Mouse (Mus musculus): Measurements from ENCODE around the gene Uqcr10. TPM values are rescaled to one million over a fixed set of nuclear protein-coding genes. Genes with fewer than 3 reads are reported as not detected.

Gene Uqcr10
- total RNA-seq (2022): 1,000 to 10,000 TPM; 1,379 to 1,599 (median 1,505) TPM

DNA sequence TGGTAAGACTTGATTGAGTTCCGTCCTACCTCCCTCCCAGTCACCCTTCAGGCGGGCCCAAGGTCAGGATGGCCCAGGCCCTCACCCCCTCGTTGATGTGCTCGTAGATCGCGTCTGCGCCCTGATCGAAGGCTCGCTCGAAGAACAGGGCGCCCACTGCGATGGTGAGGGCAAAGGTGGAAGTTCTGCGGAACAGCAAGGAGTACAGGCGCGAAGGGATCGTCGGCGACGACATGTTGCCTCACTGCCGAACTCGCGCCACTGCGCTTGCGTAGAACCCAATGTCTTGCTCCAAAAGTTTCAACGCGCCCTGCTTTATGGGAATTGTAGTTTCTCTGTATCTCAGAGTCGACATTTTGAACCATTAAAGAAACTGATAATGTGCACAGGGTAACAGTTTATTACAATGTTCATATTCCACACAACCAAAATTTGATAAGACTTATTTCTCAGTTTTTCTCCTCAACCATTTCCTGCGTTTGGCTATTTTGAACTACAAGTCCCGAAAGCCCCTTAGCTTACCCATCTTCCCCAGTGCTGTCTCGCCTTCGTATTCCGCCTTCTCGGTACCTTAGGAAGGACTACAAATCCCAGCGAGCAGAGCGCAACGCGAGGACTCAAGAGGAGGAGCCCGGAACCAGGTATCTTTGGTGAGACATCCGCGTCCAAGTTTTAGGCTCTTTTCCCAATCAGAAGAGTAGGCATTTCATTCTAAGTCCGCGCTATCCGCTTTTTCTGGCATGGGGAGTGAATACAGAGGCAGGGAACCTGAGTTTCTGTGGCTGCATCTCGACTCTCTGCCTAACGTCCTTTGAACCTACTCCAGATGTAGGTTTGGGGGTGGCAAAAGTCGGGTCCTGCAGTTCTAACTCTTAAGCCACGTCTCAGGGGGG lies at the start of gene Uqcr10, which contains the start of gene Zmat5:
Uqcr10 (minus strand) TSS at position 271 of the 893 bp plus-strand sequence.
Zmat5 (plus strand) TSS at position 607 of the 893 bp plus-strand sequence.
- DNase-seq (ENCODE audit: low spot score): peak; percentile 92

DNA sequence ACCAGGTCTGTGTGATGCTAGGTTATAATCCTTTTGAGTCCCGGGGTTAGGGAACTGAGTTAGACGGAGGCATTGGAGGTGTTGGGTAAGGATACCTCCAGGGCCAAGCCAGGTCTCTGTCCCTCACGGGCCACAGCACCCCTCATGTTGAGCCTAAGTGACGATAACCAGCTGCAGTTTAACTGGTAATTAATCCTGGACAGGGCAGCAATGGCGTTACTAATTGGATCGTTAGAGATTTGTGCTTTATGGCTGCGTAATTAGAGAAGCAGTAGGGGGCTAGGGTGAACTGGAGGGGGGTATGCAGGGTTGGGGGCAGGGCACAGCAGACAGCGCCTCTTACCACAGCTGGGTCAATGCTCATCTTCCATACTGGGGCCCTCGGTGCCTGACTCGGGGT lies 48.7 kb upstream of the Uqcr10 start:
- no peak for DNase-seq (ENCODE audit: low spot score)

DNA sequence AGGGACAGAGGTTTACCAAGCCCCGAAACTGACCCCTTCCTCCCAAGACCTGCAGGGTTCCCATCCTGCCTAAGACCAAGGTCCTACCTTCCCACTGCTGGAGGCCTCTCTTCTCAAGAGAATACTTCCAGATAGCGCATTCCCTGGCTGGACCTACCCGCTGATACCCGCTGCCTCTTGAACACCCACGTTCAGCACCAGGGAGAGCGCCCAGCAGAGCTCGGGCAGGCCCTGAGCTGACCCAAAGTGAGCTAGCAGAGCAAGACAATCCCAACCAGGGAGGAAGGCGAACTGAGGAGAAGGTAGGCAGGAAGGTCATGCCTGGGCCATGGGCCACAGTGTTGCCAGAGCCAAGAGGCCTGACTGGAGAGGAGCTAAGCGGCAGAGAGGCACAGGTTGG lies 46.1 kb upstream of the Uqcr10 start:
- no peak for DNase-seq (ENCODE audit: low spot score)

DNA sequence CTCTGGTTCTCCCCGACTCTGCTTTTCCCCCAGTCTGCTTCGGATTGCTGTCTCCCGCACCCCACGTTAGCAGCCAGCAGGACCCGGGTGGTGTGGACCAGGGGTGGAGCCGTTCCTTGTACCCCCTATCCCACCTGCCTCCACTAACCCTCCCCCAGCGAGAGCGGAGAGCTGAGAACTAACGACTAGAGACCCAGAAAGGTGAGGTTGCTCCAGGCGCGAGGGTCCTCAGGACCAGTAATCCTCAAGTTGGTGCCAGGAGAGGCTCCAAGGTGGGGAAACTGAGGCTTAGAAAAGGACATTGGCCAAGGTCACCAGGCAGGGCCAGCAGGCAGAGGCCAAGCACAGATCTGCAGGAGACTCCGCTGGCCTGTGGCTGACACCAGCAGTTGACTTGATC lies 43.1 kb upstream of the Uqcr10 start:
- no peak for DNase-seq (ENCODE audit: low spot score)

DNA sequence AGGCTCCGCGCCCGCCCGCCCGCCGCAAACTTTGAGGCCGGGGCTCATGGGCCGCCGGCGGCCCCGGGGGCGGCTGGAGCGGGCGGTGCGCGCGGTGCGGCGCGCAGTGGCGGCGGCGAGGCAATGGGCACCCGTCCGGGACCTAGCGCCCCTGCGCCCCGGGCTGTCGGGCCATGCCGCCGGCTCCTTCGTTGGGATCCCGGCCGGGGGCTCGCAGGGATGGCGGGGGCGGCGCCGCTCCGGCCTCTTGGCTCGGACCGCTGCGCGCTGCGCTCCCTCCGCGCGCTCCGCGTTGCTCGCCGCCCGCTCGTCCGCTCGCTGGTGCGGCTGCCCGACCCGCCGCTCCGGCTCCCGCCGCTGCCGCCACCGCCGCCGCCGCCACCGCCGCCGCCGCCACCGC lies 42.6 kb upstream of the Uqcr10 start, which contains the start of gene Cabp7:
Cabp7 (minus strand) TSS at position 46 of the 400 bp plus-strand sequence.
- no peak for DNase-seq (ENCODE audit: low spot score)

DNA sequence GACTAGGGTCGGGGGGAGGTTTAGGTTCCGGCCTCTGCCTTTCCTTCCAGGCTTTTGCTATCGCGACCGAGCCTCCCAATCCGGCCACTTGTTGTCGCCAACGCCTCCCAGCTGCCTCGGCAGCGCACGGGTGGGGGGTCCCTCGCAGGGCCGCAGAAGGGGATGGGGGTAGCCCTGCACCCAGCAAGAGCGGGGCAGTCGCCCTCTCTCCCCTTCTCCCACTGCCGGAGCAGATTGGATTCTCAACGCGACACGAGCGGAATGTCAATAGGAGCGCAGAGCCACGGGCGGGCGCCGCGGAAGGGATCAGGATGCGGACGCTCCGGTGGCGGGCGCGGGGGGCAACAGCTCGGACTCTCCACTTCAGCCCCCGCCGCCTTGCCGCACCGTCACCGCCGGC lies 41.8 kb upstream of the Uqcr10 start:
- DNase-seq (ENCODE audit: low spot score): no peak

DNA sequence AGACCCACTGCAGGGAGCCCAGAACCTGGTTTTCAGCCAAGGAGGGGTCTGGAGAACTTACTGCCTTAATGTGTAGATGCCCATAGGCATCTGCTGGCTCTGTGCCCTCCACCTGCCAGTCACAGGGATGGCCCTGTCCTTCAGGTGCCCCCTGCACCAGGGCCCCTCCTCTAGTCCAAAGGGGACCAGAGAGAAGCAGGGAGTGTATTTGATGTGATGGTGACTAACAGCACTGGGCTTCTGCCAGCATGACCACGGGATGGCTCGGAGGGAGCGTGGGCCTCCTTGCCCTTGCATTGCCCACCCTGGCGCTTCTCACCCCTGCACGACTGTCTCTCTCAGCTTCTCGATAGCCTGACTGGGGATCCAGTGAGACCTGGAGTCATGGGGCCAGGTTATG lies 40.5 kb upstream of the Uqcr10 start:
- DNase-seq (ENCODE audit: low spot score): no peak

DNA sequence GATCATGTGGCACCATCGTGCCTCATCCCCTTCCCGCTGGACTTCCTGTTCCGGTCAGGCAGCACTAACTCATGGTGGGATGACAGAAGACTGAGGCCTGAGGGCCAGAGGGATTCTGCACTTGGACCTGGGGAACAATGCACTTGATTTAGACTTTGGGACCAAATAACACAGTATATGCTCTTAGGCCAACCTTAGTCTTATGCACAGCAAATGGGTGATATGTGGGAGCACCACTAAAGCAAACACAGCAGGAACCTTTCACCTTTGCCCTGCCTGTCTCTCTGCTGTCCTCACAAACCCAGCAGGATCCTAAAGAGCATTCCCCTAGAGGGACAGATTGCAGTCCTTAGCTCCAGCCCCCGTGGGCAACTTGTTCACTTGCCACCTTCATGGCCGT lies 36.6 kb upstream of the Uqcr10 start:
- no peak for DNase-seq (ENCODE audit: low spot score)

DNA sequence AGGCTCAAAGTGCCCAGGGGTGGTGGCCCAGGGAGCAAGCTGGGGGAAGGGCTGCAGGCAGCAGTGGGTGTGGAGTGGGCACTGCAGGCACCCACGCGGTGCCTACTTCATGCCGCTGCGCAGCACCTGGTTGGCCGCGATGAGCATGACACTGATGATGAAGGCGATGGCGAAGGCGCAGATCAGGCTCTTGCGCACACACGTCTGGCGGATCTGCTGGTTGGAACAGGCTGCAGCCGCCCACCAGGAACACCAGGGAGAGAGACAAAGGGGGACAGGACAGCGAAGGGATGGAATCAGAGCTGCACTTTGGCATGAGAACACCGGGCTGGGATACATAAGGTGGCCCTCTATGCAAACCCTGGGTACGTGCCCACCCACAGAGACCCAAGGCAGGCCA lies 34.6 kb upstream of the Uqcr10 start:
- no peak for DNase-seq (ENCODE audit: low spot score)

DNA sequence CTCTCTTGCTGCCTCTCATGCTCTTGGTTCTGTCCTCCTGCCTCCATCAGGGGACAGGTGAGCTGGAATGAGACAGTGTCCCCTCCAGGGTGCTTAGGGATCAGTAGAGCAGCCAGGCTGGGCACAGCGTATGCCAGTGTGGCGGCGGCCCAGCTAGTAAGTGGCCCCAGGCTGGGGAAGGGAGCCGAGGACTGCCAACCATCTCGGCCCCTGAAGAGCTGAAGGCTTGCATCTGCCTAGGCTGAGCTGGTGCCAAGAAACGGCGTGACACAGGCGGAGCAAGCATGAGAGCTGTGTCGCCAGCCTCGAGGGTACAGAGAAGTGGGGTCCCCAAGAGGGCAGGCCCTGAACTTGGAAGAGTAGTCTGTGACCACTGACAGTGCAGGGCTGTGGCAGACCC lies 33.5 kb upstream of the Uqcr10 start:
- no peak for DNase-seq (ENCODE audit: low spot score)

DNA sequence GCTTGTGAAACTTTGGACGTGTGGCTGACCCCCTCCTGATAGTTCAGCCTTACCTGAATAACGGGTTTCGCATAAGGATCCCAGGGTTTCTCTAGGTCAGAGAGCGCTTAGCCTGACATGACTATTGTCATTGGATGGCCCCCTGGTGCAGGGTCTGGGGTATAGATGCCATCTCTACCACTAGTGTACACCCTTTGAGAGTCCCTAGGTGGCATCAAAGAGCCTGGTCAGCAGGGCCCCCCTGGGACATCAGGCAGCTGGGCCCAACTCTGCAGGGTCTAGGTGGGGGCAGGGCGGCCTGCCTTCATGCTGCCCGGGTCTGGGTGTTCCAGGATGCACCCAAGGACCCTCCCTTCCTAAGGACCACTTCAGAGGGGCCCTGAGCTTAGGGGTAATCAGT lies 32.2 kb upstream of the Uqcr10 start:
- no peak for DNase-seq (ENCODE audit: low spot score)

DNA sequence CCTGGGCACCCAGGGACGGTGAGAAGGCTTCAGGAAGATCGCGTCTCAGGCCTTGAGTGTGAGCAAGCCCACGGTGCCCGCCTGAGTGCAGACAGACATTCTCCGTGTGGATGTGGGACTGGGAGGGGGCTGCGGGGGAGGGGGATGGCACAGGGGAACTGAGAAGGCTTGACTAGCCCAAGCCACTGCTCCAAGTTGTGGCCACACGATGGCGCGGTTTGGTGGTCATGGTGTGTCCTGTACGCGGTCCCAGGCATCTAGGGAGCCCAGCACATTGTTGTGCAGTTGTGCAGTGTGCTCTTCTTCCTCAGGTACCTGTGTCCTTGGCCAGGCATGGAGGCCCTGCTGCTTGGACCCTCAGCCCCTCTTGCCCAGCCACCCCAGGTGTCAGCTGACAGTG lies 30.0 kb upstream of the Uqcr10 start:
- no peak for DNase-seq (ENCODE audit: low spot score)

DNA sequence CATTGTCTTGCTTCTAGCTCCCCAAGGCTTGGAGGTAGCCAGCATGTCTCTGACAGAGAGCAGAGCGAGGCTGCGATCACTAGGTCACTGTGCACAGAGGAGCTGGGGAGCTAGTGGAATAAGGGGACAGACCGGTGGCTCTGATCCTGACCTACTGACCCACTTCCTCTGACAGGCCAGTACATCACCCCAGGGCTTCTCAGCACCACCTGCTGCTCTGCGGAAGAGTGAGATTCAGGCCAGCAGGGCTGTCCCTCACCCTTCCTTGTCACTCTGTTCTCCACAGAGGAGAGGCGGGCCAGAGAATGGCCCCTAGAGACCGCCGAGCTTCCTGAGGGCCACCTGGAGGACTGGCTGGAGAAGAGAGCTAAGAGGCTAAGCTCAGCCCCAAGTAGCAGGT lies 27.6 kb upstream of the Uqcr10 start:
- DNase-seq (ENCODE audit: low spot score): no peak

DNA sequence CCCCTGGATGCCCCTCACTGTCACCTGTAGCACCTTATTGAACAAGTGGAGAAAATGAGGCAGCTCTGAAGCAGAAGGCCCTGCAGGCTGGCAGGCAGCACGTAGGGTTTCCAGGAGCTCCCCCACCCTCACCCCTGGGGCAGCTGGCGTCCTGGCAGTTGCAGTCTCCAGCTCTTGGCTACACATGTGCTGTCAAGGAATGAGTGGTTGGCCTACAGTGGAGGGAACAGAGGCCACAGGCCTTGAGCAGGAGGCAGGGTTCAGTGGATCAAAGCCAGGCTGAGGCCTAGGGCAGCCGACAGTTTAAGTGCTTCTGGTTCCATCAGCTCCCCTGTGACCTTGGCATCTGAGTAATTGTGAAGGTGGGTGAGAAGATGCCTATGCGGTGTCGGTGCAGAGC lies 26.8 kb upstream of the Uqcr10 start:
- no peak for DNase-seq (ENCODE audit: low spot score)

DNA sequence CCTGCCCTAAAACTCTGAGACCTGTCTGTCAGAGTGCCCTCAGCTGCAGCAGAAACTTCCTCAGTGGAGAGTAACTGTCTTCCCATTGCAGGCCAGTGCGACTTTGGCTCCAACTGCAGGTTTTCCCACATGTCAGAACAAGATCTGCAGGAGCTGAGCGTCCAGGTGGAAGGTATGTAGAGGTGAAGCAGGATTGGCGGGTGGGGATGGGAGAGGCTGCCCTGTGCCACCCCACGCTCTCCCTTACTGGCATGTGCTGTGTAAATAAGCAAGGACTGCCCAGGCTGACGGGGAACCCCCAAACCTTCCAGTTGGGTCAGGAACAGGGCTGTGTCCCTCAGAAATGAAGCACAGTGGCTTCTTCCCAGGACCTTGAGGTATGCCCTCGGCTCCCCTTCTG lies 26.0 kb upstream of the Uqcr10 start:
- DNase-seq (ENCODE audit: low spot score): no peak

DNA sequence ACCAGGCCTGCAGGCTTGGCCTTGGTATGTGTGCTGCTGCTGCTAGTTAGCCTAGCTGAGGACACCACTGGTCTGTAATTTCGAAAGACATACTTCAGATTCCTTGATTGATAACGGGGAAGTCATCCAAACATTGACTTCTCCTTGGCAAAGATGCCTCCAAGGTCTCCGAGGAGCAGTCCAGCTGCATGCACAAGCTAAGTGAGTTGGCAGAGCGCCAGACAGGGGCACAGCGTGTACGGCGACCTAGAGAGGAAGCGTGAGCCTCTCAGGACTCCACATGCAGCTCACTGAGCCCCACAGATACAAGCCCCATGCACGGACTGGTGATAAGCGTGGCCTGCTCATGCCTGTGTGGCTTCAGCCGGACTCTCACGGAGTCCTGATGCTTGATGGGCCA lies 25.5 kb upstream of the Uqcr10 start:
- DNase-seq (ENCODE audit: low spot score): no peak

DNA sequence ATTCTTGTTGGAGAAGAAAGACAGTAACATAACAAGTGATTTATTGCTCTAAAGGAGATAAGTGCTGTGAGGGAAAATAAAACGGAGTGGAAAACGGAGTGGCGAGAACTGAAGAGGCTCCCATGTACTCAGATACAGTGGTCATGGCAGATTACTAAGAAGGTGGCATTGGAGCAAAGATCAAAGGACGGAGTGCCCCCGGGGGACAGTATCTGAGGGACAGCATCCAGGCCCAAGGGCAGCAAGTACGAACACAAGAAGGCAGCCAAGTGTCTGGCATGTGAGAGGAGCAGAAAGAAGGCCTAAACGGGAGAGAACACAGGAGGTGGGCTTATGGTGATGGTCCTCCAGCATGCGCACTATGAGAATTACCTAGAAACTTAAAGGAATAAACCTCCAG lies 17.6 kb upstream of the Uqcr10 start:
- no peak for DNase-seq (ENCODE audit: low spot score)

DNA sequence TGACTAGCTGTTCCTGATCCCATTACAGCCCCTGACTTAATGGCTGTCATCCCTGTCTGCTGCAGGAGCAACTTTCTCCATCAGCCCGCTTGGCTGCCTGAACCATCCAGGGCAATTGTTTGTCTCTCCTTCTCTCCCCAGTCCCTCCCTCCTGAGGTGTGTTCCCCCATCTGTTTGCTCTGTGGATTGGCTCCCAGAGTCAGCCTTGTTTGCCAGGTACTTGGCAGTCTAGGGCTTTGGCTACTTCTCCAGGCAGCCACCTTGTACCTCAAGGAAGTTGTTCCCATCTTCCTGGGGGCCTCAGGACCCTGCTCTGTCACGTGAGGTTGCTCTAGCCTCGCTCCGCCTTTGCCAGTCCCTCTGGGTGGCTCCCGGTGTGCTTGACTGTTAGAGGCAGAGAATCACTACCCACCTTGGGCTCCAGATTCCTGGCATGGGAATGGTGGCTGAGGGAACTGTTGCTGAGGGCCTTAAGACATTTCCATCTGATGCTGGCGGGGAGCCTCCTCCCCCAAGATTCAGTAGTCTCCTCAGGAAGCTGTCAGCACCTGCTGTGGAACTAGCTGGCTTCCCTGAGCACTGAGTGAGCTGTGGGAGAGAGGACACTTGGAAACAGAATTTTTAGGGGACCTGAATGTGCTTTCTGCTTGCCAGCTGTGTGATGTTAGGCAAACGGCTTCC lies 16.9 kb upstream of the Uqcr10 start:
- no peak for DNase-seq (ENCODE audit: low spot score)

DNA sequence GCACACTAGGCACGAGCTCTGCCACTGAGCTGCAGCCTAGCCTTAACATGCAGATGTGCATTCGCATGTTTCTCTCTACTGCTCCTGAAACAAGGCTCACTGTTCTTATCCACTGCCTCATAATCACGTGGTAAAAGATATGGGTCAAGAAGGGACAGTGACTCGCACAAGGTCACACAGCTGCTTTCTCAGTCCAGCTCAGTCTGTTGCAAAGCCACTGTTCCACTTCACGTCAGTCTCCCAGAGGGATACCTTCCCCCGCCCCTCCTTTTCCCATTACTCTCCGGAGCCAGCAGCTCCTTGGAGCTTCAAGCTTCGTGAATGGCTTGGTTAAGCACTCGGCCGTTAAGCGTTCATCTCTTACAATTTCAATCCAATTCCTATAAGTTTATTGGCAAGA lies 16.3 kb upstream of the Uqcr10 start:
- no peak for DNase-seq (ENCODE audit: low spot score)

DNA sequence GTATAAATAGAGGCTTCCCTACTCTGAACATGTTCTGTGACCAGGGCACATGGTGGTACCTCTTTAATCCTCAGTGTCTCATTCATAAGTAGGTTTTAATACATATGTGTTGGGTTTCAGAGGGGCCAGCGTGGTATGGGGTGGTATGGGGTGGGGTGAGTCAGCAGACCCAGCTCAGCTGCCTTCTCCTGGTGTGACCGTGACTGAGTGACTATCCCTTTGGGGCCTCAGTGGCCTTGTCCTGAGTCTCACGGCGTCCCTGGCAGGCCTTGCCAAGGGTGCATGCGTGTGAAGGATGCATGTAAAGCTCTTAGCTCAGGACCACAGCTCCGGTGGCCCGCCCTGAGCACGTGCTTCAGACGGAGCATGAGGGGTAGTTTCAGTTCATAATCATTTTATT lies 15.8 kb upstream of the Uqcr10 start:
- no peak for DNase-seq (ENCODE audit: low spot score)

DNA sequence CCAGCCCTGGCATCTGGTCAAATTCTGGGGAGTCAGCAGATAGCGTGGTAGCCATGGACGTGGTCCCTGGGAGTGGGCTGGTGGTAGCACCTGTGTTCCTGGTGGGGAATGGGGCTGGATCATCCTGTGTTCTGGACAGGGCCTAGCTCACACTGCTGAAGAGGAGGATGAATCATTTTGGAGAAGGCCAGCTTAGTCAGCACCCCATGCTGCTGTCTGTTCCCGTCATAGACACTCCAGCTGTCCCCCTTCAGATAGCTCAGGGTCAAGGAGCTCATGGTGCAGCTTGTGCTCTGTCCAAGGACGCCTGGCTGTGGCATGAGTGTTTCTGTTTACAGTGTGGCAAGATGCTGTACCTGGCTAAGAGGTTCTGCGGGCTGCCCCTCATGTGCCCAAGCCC lies 14.4 kb upstream of the Uqcr10 start:
- DNase-seq (ENCODE audit: low spot score): no peak

DNA sequence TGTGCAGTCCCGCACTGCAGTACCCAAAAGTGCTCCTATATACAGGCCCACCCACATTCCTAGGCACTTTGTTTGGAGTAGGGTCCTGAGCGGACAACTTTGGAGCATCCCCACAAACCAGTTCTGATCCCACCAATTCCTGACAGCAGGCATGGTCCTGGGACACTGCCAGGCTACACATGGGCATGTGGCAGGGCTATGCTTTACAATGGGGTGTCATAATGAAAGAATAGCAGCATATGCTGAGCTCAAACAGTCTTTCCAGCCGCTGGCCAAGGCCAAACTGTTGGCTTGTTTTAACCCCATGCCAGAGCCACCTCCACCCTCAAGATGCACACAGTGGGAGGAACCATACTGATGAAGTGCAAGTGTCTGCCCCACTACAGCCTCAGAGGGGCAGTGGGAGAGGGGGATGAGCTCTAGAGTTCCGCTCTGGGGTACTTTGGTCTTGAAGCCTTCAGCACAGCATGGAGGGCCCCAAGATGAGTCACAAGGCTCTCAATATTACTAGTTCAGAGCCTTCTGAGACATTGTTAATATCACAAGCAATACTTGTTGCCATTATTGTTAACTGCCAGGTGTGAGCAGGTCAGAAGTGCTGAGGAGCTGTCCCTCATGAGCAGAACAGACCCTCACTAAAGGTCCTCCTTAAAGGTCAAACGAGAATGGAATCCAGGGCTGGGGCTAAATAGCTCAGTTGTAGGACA lies 12.5 kb upstream of the Uqcr10 start:
- no peak for DNase-seq (ENCODE audit: low spot score)
